In the genomic region with DNA sequence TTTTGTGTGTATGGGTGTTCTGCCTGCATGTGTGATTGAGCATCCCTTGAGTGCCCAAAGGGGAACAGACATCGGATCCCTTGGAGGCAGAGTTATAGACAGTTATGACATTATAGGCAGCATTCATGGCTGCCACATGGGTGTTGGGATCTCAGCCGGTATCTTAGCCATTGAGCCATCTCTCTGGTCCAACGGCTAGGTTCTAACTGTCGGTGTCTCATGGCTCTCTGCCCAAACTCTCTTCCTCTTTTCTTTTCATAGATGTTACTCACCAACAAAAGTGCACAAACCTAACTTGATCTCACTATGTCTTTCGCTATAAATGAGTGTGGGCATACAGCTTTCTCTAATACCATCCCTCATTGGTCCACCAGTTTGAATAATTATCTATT, we compare ENCODE assay signal across 28 mouse cellular contexts. TPM values are rescaled to one million over a fixed set of nuclear protein-coding genes. Genes with fewer than 3 reads are reported as not detected.
DNase-seq lines count a peak whose midpoint lies in the region; ATAC-seq and TF ChIP-seq lines count a peak whose summit lies in the region.
"Had no signal": no experiment of that assay in that cellular context is flagged by ENCODE, and none has a peak within 500 bp of the region (broad histone marks: within the 10 kb centered on the region; RNA-seq: fewer than 3 reads in every experiment).

No protein-coding gene starts in this region.

- TF ChIP-seq EP300 in MEL (IDR thresholded peaks at IDR 0.05; ENCODE audit: low read depth in 1 of 2, low read length in 2 of 2), result peak; percentile 96 to 98

- no peaks in the 10 kb centered on the region for H3K27me3 ChIP-seq in spleen, adult 2 months (ENCODE audit: control insufficient read depth, insufficient read depth, low read length)
- no peaks in the 10 kb centered on the region for H3K27me3 ChIP-seq in MEL (ENCODE audit: control insufficient read depth in 1 of 2, insufficient read depth in 2 of 2, low read length in 2 of 2)
- H3K27me3 ChIP-seq: embryonic facial prominence, embryonic 12.5 days; forebrain, embryonic 13.5 days; kidney, embryonic 15.5 days; limb, embryonic 15.5 days; midbrain, embryonic 13.5 days had no signal

- H3K79me2 ChIP-seq in MEL (ENCODE audit: control insufficient read depth, insufficient read depth, low read length, poor library complexity), result no peaks in the 10 kb centered on the region; the same call in 1 of the 2 replicates

- peak overlapping the region; percentile 74 for H3K9ac ChIP-seq in MEL (ENCODE audit: control insufficient read depth, low read depth, low read length, poor library complexity, severe bottlenecking)
- H3K9ac ChIP-seq: embryonic facial prominence, embryonic 12.5 days; forebrain, embryonic 13.5 days; kidney, embryonic 15.5 days; limb, embryonic 15.5 days; midbrain, embryonic 13.5 days had no signal

- peak overlapping the region; percentile 80 for H3K27ac ChIP-seq in spleen, adult 2 months (ENCODE audit: insufficient read depth, low read length)
- peak overlapping the region; percentile 100 for H3K27ac ChIP-seq in MEL (ENCODE audit: control insufficient read depth, low read depth, low read length)
- H3K27ac ChIP-seq: embryonic facial prominence, embryonic 12.5 days; forebrain, embryonic 13.5 days; heart, adult 2 months; kidney, embryonic 15.5 days; limb, embryonic 15.5 days; midbrain, embryonic 13.5 days had no signal

- TF ChIP-seq RAD21 in MEL (IDR thresholded peaks at IDR 0.05; ENCODE audit: low read depth, low read length), result no peak

- no peaks in the 10 kb centered on the region for H3K9me3 ChIP-seq in MEL (replicated peaks; ENCODE audit: insufficient read depth, low read length)
- H3K9me3 ChIP-seq: embryonic facial prominence, embryonic 12.5 days; forebrain, embryonic 13.5 days; kidney, embryonic 15.5 days; limb, embryonic 15.5 days; midbrain, embryonic 13.5 days had no signal

- ATAC-seq in hematopoietic stem cell, adult 5-6 weeks (replicated peaks in 1 of 2; ENCODE audit: insufficient read depth in 1 of 2, low FRiP score in 2 of 2, low TSS enrichment in 1 of 2, low read depth in 1 of 2, poor library complexity in 2 of 2, severe bottlenecking in 2 of 2), result peak; percentile 30 to 61; a peak in 3 of 4 replicates
- peak; percentile 28; the same call in 1 of the 2 replicates for ATAC-seq in neutrophil, adult 5-6 weeks (ENCODE audit: extremely low read depth, insufficient number of reproducible peaks, low FRiP score, poor library complexity, severe bottlenecking)
- ATAC-seq: forebrain, embryonic 13.5 days; hindbrain, embryonic 16.5 days; intestine, embryonic 16.5 days; midbrain, embryonic 13.5 days had no signal

- H3K4me1 ChIP-seq in spleen, adult 2 months (ENCODE audit: control insufficient read depth, insufficient read depth, insufficient read length), result peaks cover 44% of the 10 kb centered on the region
- H3K4me1 ChIP-seq in MEL (ENCODE audit: control insufficient read depth in 1 of 2, insufficient read depth in 2 of 2, low read length in 2 of 2), result peaks cover 31 to 69% of the 10 kb centered on the region in 2 experiments
- H3K4me1 ChIP-seq: embryonic facial prominence, embryonic 12.5 days; forebrain, embryonic 13.5 days; kidney, embryonic 15.5 days; limb, embryonic 15.5 days; midbrain, embryonic 13.5 days had no signal

- H3K4me3 ChIP-seq in spleen, adult 2 months (ENCODE audit: extremely low read depth, insufficient read depth, insufficient read length), result no peak overlapping the region
- peak overlapping the region; percentile 53 to 55 for H3K4me3 ChIP-seq in MEL (ENCODE audit: control insufficient read depth in 1 of 2, insufficient read depth in 1 of 2, low read depth in 2 of 2, low read length in 2 of 2)
- H3K4me3 ChIP-seq: embryonic facial prominence, embryonic 12.5 days; erythroblast, embryonic 14.5 days; forebrain, embryonic 13.5 days; heart, adult 2 months; kidney, embryonic 15.5 days; limb, embryonic 15.5 days; midbrain, embryonic 13.5 days had no signal

- no peaks in the 10 kb centered on the region for H3K36me3 ChIP-seq in spleen, adult 2 months (ENCODE audit: control insufficient read depth, insufficient read depth, low read length)
- peaks cover 0 to 62% of the 10 kb centered on the region in 2 experiments; a peak in 2 of 4 replicates for H3K36me3 ChIP-seq in MEL (ENCODE audit: control insufficient read depth in 1 of 2, insufficient read depth in 2 of 2, low read length in 2 of 2)
- H3K36me3 ChIP-seq: embryonic facial prominence, embryonic 12.5 days; kidney, embryonic 15.5 days; limb, embryonic 15.5 days; midbrain, embryonic 13.5 days had no signal

- 13% methylated on average over 5 of the region's 5 CpGs for WGBS in spleen, adult 2 months

- DNase-seq in spleen, adult 2 months (ENCODE audit: low read depth in 1 of 2, low spot score in 2 of 2), result no peak
- no peak for DNase-seq in spleen, postnatal 14 days (ENCODE audit: low spot score in 2 of 2)
- DNase-seq in MEL (ENCODE audit: low read depth, low spot score), result peak; percentile 95
- no peak for DNase-seq in adrenal gland, adult (ENCODE audit: inconsistent age in 2 of 2, low spot score in 1 of 2)
- DNase-seq in urinary bladder, postnatal 36 days (ENCODE audit: low spot score in 2 of 2), result no peak
- DNase-seq in frontal cortex, postnatal 14 days (ENCODE audit: low spot score in 2 of 2), result no peak
- DNase-seq: adrenal gland, postnatal 14 days; cerebellum, adult 8-10 months; gastrocnemius, postnatal 10 days; heart, adult 2 months; heart, postnatal 36 days; kidney, postnatal 4 days; layer of hippocampus, postnatal 36 days; lung, adult 2 months; lung, postnatal 4 days; right cerebral cortex, postnatal 4 days; thymus, postnatal 4 days had no signal

- no peak for TF ChIP-seq POLR2A in spleen, adult 2 months (IDR thresholded peaks at IDR 0.05; ENCODE audit: low read depth, low read length)
- peak in 1 of 2 experiments; percentile 75; a peak in 2 of 4 replicates for TF ChIP-seq POLR2A in MEL (IDR thresholded peaks at IDR 0.05; ENCODE audit: control insufficient read depth in 1 of 2, insufficient read depth in 1 of 2, low read depth in 1 of 2, low read length in 2 of 2, poor library complexity in 1 of 2)

- no peak for TF ChIP-seq CTCF in spleen, adult 2 months (IDR thresholded peaks at IDR 0.05; ENCODE audit: extremely low read depth, insufficient read depth, insufficient read length, insufficient replicate concordance)
- TF ChIP-seq CTCF in MEL (IDR thresholded peaks at IDR 0.05 in 2 of 3, conservative IDR thresholded peaks at IDR 0.05 in 1 of 3; ENCODE audit: control insufficient read depth in 1 of 3, insufficient read depth in 1 of 3, low read depth in 2 of 3, low read length in 3 of 3, poor library complexity in 1 of 3, severe bottlenecking in 1 of 3), result no peak

TF ChIP-seq in MEL, 35 proteins besides CTCF, POLR2A, EP300 and RAD21 (continues in another document):
- no peak for TF ChIP-seq SMC3 (IDR thresholded peaks at IDR 0.05; ENCODE audit: low read depth, low read length)
- TF ChIP-seq GABPA (IDR thresholded peaks at IDR 0.05; ENCODE audit: low read depth, low read length), result no peak
- TF ChIP-seq BHLHE40 (IDR thresholded peaks at IDR 0.05; ENCODE audit: borderline replicate concordance, low read depth, low read length), result peak; percentile 24; the same call in 1 of the 2 replicates
- TF ChIP-seq MEF2A (IDR thresholded peaks at IDR 0.05; ENCODE audit: extremely low read depth, insufficient replicate concordance, low read depth, low read length, poor library complexity, severe bottlenecking), result no peak
- no peak for TF ChIP-seq POLR2AphosphoS5 (IDR thresholded peaks at IDR 0.05; ENCODE audit: borderline replicate concordance, low read depth, low read length)
- peak; percentile 58 for TF ChIP-seq MXI1 (IDR thresholded peaks at IDR 0.05; ENCODE audit: low read depth, low read length)
- peak; percentile 55; the same call in 1 of the 2 replicates for TF ChIP-seq HCFC1 (IDR thresholded peaks at IDR 0.05; ENCODE audit: low read depth, low read length)
- TF ChIP-seq ZC3H11A (IDR thresholded peaks at IDR 0.05; ENCODE audit: low read depth, low read length), result no peak
- no peak; the same call in 1 of the 2 replicates for TF ChIP-seq USF1 (IDR thresholded peaks at IDR 0.05; ENCODE audit: low read depth, low read length)
- TF ChIP-seq ETS1 (IDR thresholded peaks at IDR 0.05; ENCODE audit: low read depth, low read length), result peak; percentile 93
- peak; percentile 86 for TF ChIP-seq TCF12 (IDR thresholded peaks at IDR 0.05; ENCODE audit: low read depth, low read length)
- TF ChIP-seq ZNF384 (IDR thresholded peaks at IDR 0.05; ENCODE audit: low read depth, low read length), result no peak
- no peak for TF ChIP-seq NRF1 (IDR thresholded peaks at IDR 0.05; ENCODE audit: insufficient read depth, low read depth, low read length, poor library complexity, severe bottlenecking)
- TF ChIP-seq KAT2A (conservative IDR thresholded peaks at IDR 0.05; ENCODE audit: low read depth, low read length), result no peak
- TF ChIP-seq GATA1 (IDR thresholded peaks at IDR 0.05; ENCODE audit: low read depth, low read length), result peak; percentile 53; the same call in 1 of the 2 replicates
- no peak for TF ChIP-seq MAFK (IDR thresholded peaks at IDR 0.05; ENCODE audit: borderline replicate concordance, low read depth, low read length)
- TF ChIP-seq E2F4 (IDR thresholded peaks at IDR 0.05; ENCODE audit: borderline replicate concordance, low read depth, low read length), result no peak
- TF ChIP-seq SIN3A (IDR thresholded peaks at IDR 0.05; ENCODE audit: low read length), result peak; percentile 70
- no peak for TF ChIP-seq ELF1 (IDR thresholded peaks at IDR 0.05; ENCODE audit: low read depth, low read length)
- peak; percentile 40; the same call in 1 of the 2 replicates for TF ChIP-seq JUND (IDR thresholded peaks at IDR 0.05; ENCODE audit: low read depth, low read length)
- no peak for TF ChIP-seq TAL1 (IDR thresholded peaks at IDR 0.05; ENCODE audit: low read length)
- TF ChIP-seq USF2 (IDR thresholded peaks at IDR 0.05; ENCODE audit: borderline replicate concordance in 1 of 2, insufficient read depth in 1 of 2, low read depth in 1 of 2, low read length in 2 of 2), result no peak
- no peak for TF ChIP-seq MAZ (IDR thresholded peaks at IDR 0.05; ENCODE audit: low read depth, low read length)
- TF ChIP-seq TBP (IDR thresholded peaks at IDR 0.05; ENCODE audit: low read depth, low read length), result peak; percentile 85
- peak; percentile 71 for TF ChIP-seq ZMIZ1 (IDR thresholded peaks at IDR 0.05; ENCODE audit: low read depth, low read length)
- TF ChIP-seq POLR2AphosphoS2 (IDR thresholded peaks at IDR 0.05; ENCODE audit: low read length), result no peak
- TF ChIP-seq MAX (IDR thresholded peaks at IDR 0.05; ENCODE audit: low read length), result peak; percentile 55

RNA-seq across cellular contexts. Expression of a gene that starts 10.4 kb away (rescaled TPM):
- polyA plus RNA-seq in spleen, adult 2 months (2012; rRNA removed), result 322 and 350 TPM in 2 replicates
- 4.9 and 7.1 TPM in 2 replicates for total RNA-seq in MEL (2012; rRNA removed)
- polyA plus RNA-seq in MEL (2012; ENCODE audit: insufficient read depth in 1 of 2, insufficient read length in 2 of 2, low read depth in 1 of 2, low replicate concordance in 2 of 2, missing spikeins in 1 of 2), result 10 to 100 TPM in 1 of 2 experiments, not detected in 1; 10.6 TPM
- total RNA-seq in hematopoietic stem cell, adult 5-6 weeks (2017), result 739 and 944 TPM in 2 replicates
- 276 and 287 TPM in 2 replicates for total RNA-seq in neutrophil, adult 5-6 weeks (2017)
- total RNA-seq: layer of hippocampus, postnatal 36 days; left cerebral cortex, postnatal 36 days had no signal
- polyA plus RNA-seq: midbrain, embryonic 13.5 days had no signal

Comparison
In these comparisons a context has a peak if more than half of its experiments do, and no peak if none do; other contexts are left out.
1. RNA of a gene that starts 10.4 kb away (total RNA-seq): 739 to 944 TPM in hematopoietic stem cell, adult 5-6 weeks and 276 to 287 TPM in neutrophil, adult 5-6 weeks; 4.9 to 7.1 TPM in MEL; every median in the first group is over 10 times any median in the second.